11 mouse cellular contexts compared by ENCODE assay signal in genomic region chr5:115603561-115603960, GRCm38 (mm10). TPM values are rescaled to one million over a fixed set of nuclear protein-coding genes. Genes with fewer than 3 reads are reported as not detected.
DNase-seq lines count a peak whose midpoint lies in the region.
"Had no signal": no experiment of that assay in that cellular context is flagged by ENCODE, and none has a peak within 500 bp of the region (broad histone marks: within the 10 kb centered on the region; RNA-seq: fewer than 3 reads in every experiment).

No protein-coding gene starts in this region.

- peak; percentile 50 for DNase-seq in adrenal gland, adult 2 months
- DNase-seq in adrenal gland, adult 18-20 months (ENCODE audit: low spot score in 2 of 2) = no peak
- peak; percentile 28 for DNase-seq in adrenal gland, postnatal 14 days
- no peak for DNase-seq in adrenal gland, postnatal 4 days (ENCODE audit: low spot score in 2 of 2)
- DNase-seq in layer of hippocampus, postnatal 10 days (ENCODE audit: low spot score in 2 of 2) = no peak
- DNase-seq: cerebellum, adult 11-12 months; cerebellum, adult 2 months; cerebellum, adult 9-10 months; cerebellum, postnatal 10 days; cerebellum, postnatal 25 days; forebrain, postnatal 0 days had no signal

RNA-seq across cellular contexts. Expression of gene Rab35, which starts 28.1 kb away (rescaled TPM):
- total RNA-seq in adrenal gland, adult 2 months (2021) = 10 to 100 TPM; 64.2 to 66.2 TPM
- 65.8 and 73.8 TPM in 2 replicates for polyA plus RNA-seq in adrenal gland, adult 2 months (2012; rRNA removed)
- total RNA-seq in adrenal gland, adult 18-20 months (2021) = 10 to 100 TPM; 60.6 to 64.4 TPM
- 55.3 and 59.5 TPM in 2 replicates for total RNA-seq in adrenal gland, postnatal 14 days (2021)
- total RNA-seq in adrenal gland, postnatal 4 days (2021) = 10 to 100 TPM; 65.0 to 65.5 TPM
- 10 to 100 TPM; 84.0 to 91.4 TPM for total RNA-seq in layer of hippocampus, postnatal 10 days (2021)

RNA-seq across cellular contexts. Expression of gene Gcn1l1, which starts 38.5 kb away (rescaled TPM):
- 10 to 100 TPM; 48.6 to 51.1 TPM for total RNA-seq in adrenal gland, adult 2 months (2021)
- polyA plus RNA-seq in adrenal gland, adult 2 months (2012; rRNA removed) = 41.2 and 49.4 TPM in 2 replicates
- total RNA-seq in adrenal gland, adult 18-20 months (2021) = 10 to 100 TPM; 51.7 to 59.0 TPM
- 59.7 and 60.4 TPM in 2 replicates for total RNA-seq in adrenal gland, postnatal 14 days (2021)
- 10 to 100 TPM; 83.5 to 87.5 TPM for total RNA-seq in adrenal gland, postnatal 4 days (2021)
- total RNA-seq in layer of hippocampus, postnatal 10 days (2021) = 10 to 100 TPM; 76.4 to 96.2 TPM

RNA-seq across cellular contexts. Expression of gene Rplp0, which starts 44.3 kb away (rescaled TPM):
- total RNA-seq in adrenal gland, adult 2 months (2021) = 100 to 1,000 TPM; 758 to 884 TPM
- polyA plus RNA-seq in adrenal gland, adult 2 months (2012; rRNA removed) = 1,163 and 1,198 TPM in 2 replicates
- 100 to 1,000 TPM; 706 to 758 TPM for total RNA-seq in adrenal gland, adult 18-20 months (2021)
- 786 and 963 TPM in 2 replicates for total RNA-seq in adrenal gland, postnatal 14 days (2021)
- 1,000 to 10,000 TPM; 1,094 to 1,122 TPM for total RNA-seq in adrenal gland, postnatal 4 days (2021)
- 100 to 1,000 TPM; 458 to 467 TPM for total RNA-seq in layer of hippocampus, postnatal 10 days (2021)

Comparison
In these comparisons a context has a peak if more than half of its experiments do, and no peak if none do; other contexts are left out.
1. DNase-seq: peak in adrenal gland, adult 2 months (single experiment) and adrenal gland, postnatal 14 days (single experiment); none in adrenal gland, adult 18-20 months (0 of 2), adrenal gland, postnatal 4 days (0 of 2) and layer of hippocampus, postnatal 10 days (0 of 2).